Mouse (Mus musculus): Measurements from ENCODE around the gene Lcn5. TPM values are rescaled to one million over a fixed set of nuclear protein-coding genes. Genes with fewer than 3 reads are reported as not detected.
"Not testable (repeated sequence)": the region's sequence is repeated elsewhere in the genome, so short reads cannot be mapped to it uniquely, and the experiment has no call there.

The Lcn5 gene
- polyA plus RNA-seq, 1 experiment from 2014 or later = not detected

DNA sequence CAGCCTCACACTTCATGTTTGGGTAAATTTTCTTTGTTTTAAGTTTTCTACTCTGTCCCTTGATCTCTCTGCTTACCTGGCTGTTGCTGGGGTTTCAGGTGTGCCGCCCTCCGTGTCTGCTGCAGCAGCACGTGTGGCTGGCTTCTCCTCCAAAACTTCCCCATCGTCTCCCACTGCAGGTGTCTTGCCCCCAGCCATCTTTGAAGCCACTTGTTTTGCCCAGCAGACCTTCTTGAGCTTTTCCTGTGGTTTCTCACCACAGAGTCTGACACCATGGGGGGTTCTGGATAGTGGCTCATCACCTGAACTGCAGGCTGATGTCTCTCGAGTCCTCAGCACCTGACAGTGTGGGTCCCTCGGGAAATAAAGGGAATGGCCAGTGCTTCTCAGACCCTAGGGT, 21.8 kb downstream of the Lcn5 start:
- ATAC-seq (replicated peaks; ENCODE audit: insufficient number of reproducible peaks, insufficient read depth, low FRiP score, low read depth) = no peak
- Histone ChIP-seq H3K4me2 (no peak overlapping the region), H3K9me3 (replicated peaks) (no peaks in the 10 kb centered on the region), H3K27ac (no peak overlapping the region), H3K27me3 (no peaks in the 10 kb centered on the region; the same call in 1 of the 2 replicates), H3K4me1 (replicated peaks) (no peaks in the 10 kb centered on the region), H3K9ac (no peak overlapping the region), H3K4me3 (no peak overlapping the region), H3K36me3 (no peaks in the 10 kb centered on the region)
- 75% methylated on average over 6 of the region's 6 CpGs for WGBS

GRCm38 (mm10) chr2:25682426-25682825, 24.7 kb downstream of the Lcn5 start, which contains the start of gene Lcn10:
Gene Lcn10 (plus strand): TSS chr2:25682726.
- Histone ChIP-seq H3K9me3 (replicated peaks) (no peaks in the 10 kb centered on the region), H3K4me1 (replicated peaks) (no peaks in the 10 kb centered on the region), H3K9ac (no peak within 1 kb of the TSS), H3K4me2 (no peak within 1 kb of the TSS), H3K27me3 (no peaks in the 10 kb centered on the region; the same call in 1 of the 2 replicates), H3K27ac (no peak within 1 kb of the TSS), H3K36me3 (no peaks in the 10 kb centered on the region), H3K4me3 (no peak within 1 kb of the TSS)
- no peak; the same call in 1 of the 2 replicates for ATAC-seq (replicated peaks; ENCODE audit: insufficient number of reproducible peaks, insufficient read depth, low FRiP score, low read depth)
- 55% methylated on average over 2 of the region's 2 CpGs for WGBS

- Histone ChIP-seq H3K9me3 (replicated peaks) (no peaks in the 10 kb centered on the region), H3K27me3 (no peaks in the 10 kb centered on the region; the same call in 1 of the 2 replicates), H3K4me1 (replicated peaks) (no peaks in the 10 kb centered on the region), H3K9ac (no peak overlapping the region), H3K27ac (no peak overlapping the region), H3K36me3 (no peaks in the 10 kb centered on the region), H3K4me3 (no peak overlapping the region), H3K4me2 (no peak overlapping the region)
- WGBS = 52% methylated on average over 4 of the region's 4 CpGs
- ATAC-seq (replicated peaks; ENCODE audit: insufficient number of reproducible peaks, insufficient read depth, low FRiP score, low read depth) = no peak
Observed at GRCm38 (mm10) chr2:25686941-25687340, 29.2 kb downstream of the Lcn5 start.

DNA sequence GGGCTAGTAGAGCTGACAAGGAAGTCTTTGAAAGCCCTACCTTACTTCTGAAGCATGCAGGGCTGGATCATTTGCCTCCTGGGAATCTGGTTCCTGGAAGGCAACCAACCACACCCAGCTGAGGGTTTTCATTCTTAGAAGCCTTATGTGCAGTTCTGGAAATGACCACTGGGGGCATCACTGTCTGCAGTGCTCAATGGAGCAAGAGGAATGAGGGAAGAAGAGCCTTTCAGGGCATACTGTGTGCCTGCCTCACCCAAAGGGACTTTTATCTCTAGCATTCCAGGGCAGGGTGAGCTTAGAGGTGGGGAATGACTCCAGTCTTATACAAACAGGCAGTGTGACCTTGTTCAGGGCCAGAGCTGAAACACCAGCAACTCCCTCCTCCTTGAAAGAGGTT, 36.9 kb downstream of the Lcn5 start:
- Histone ChIP-seq H3K4me1 (replicated peaks) (no peaks in the 10 kb centered on the region), H3K4me3 (no peak overlapping the region)

DNA sequence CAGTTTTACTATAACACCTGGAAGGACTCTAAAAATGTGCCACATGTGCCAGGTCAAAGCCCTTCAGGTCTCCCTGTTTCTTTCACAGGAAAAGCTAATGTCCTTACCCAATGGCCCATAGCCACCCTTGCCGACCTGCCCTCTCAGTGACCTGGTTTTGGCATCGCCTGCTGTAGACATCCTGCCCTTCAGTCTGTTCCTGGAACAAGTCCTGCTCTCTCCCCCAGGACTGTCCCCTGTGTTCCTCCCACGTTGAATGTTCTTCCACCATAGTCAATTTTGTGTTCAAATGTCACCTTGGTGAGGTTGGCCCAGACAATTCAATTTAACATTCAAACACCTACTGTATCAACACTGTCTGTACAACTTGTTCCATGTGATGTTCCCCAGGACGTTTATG, 39.2 kb downstream of the Lcn5 start:
- H3K4me3 ChIP-seq = no peak overlapping the region
- H3K9me3 ChIP-seq (replicated peaks) = no peaks in the 10 kb centered on the region
- H3K4me1 ChIP-seq (replicated peaks) = no peaks in the 10 kb centered on the region
- H3K27me3 ChIP-seq = no peaks in the 10 kb centered on the region
- no peak overlapping the region for H3K27ac ChIP-seq
- H3K4me2 ChIP-seq = no peak overlapping the region
- WGBS = 44% methylated on average over 4 of the region's 4 CpGs
- no peaks in the 10 kb centered on the region for H3K36me3 ChIP-seq
- no peak for ATAC-seq (replicated peaks; ENCODE audit: insufficient number of reproducible peaks, insufficient read depth, low FRiP score, low read depth)
- no peak overlapping the region for H3K9ac ChIP-seq

More for the DNA sequence above, 36.9 kb downstream of the Lcn5 start:
- Histone ChIP-seq H3K9me3 (replicated peaks) (no peaks in the 10 kb centered on the region), H3K27me3 (no peaks in the 10 kb centered on the region), H3K36me3 (no peaks in the 10 kb centered on the region), H3K4me2 (no peak overlapping the region), H3K9ac (no peak overlapping the region), H3K27ac (no peak overlapping the region)
- ATAC-seq (replicated peaks; ENCODE audit: insufficient number of reproducible peaks, insufficient read depth, low FRiP score, low read depth) = no peak

DNA sequence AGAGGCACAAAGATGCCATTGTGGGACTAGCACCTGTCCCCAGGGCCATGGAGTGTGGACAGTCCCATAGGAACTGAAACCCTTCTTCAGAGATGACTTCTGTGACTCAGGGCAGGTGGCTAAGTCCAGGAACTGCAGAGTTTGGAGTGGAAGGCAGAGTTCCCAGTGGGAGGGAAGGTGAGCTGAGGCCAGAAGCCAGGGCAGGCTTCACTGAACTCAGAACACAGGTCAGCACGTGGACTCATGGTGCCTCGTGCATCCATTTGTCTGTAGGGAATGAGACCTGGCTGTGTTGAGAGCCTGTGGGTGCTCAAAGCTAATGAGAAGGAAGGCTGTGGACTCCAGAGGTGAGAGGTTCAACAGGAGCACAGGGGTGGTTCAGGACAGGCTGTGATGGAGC, 40.9 kb downstream of the Lcn5 start:
- Histone ChIP-seq H3K4me2 (no peak overlapping the region), H3K4me3 (no peak overlapping the region), H3K27me3 (no peaks in the 10 kb centered on the region), H3K9me3 (replicated peaks) (no peaks in the 10 kb centered on the region), H3K9ac (no peak overlapping the region), H3K36me3 (no peaks in the 10 kb centered on the region), H3K27ac (no peak overlapping the region), H3K4me1 (replicated peaks) (no peaks in the 10 kb centered on the region)
- no peak for ATAC-seq (replicated peaks; ENCODE audit: insufficient number of reproducible peaks, insufficient read depth, low FRiP score, low read depth)
- WGBS = 85% methylated on average over 2 of the region's 2 CpGs

GRCm38 (mm10) chr2:25699743-25700142, 42.0 kb downstream of the Lcn5 start, which contains the start of gene Obp2a:
Gene Obp2a (plus strand): TSS chr2:25700043.
- 66% methylated on average over 3 of the region's 3 CpGs for WGBS
- ATAC-seq (replicated peaks; ENCODE audit: insufficient number of reproducible peaks, insufficient read depth, low FRiP score, low read depth); H3K9me3 ChIP-seq (replicated peaks): not testable (repeated sequence)

DNA sequence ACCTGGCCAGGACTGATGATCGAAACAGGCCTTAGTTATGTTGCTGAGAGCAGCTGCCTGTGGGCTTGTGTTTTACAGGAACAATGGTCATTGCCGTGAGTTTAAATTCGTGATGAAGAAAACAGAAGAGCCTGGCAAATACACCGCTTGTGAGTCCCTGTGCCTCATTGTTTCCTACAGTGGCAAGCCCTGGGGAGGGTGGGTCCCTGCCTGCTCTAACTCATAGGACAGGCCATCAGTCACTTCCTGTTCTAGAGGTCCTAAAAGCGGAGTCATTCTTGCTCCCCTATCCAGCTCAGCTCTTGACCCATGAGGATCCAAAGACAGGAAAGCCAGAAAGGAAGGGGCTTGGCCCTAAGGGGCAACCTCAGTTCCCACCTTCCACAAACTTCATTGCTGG, 43.2 kb downstream of the Lcn5 start:
- Histone ChIP-seq H3K9ac (no peak overlapping the region), H3K9me3 (replicated peaks) (no peaks in the 10 kb centered on the region), H3K36me3 (no peaks in the 10 kb centered on the region), H3K4me2 (no peak overlapping the region), H3K27me3 (no peaks in the 10 kb centered on the region), H3K27ac (no peak overlapping the region), H3K4me3 (no peak overlapping the region), H3K4me1 (replicated peaks) (no peaks in the 10 kb centered on the region)
- 68% methylated on average over 5 of the region's 5 CpGs for WGBS
- no peak for ATAC-seq (replicated peaks; ENCODE audit: insufficient number of reproducible peaks, insufficient read depth, low FRiP score, low read depth)

More at GRCm38 (mm10) chr2:25699743-25700142, 42.0 kb downstream of the Lcn5 start, which contains the start of gene Obp2a:
- not testable (repeated sequence) for H3K9ac ChIP-seq; H3K4me2 ChIP-seq; H3K27me3 ChIP-seq; H3K4me1 ChIP-seq (replicated peaks); H3K4me3 ChIP-seq; H3K36me3 ChIP-seq; H3K27ac ChIP-seq

GRCm38 (mm10) chr2:25703706-25704105, 46.0 kb downstream of the Lcn5 start:
- Histone ChIP-seq H3K9me3 (replicated peaks) (no peaks in the 10 kb centered on the region), H3K4me2 (no peak overlapping the region), H3K36me3 (no peaks in the 10 kb centered on the region), H3K4me1 (replicated peaks) (peaks cover 13% of the 10 kb centered on the region), H3K4me3 (no peak overlapping the region), H3K9ac (no peak overlapping the region), H3K27me3 (no peaks in the 10 kb centered on the region), H3K27ac (no peak overlapping the region)
- WGBS = 31% methylated on average over 4 of the region's 4 CpGs
- ATAC-seq (replicated peaks; ENCODE audit: insufficient number of reproducible peaks, insufficient read depth, low FRiP score, low read depth) = no peak

- H3K4me3 ChIP-seq = peak within 1 kb of the TSS; percentile 72
- under 1% methylated on average over 78 of the region's 78 CpGs for WGBS
- no peaks in the 10 kb centered on the region for H3K36me3 ChIP-seq
- no peaks in the 10 kb centered on the region for H3K27me3 ChIP-seq
- H3K27ac ChIP-seq = peak within 1 kb of the TSS; percentile 74
- peak within 1 kb of the TSS; percentile 78 for H3K9ac ChIP-seq
- H3K9me3 ChIP-seq (replicated peaks) = no peaks in the 10 kb centered on the region
- ATAC-seq (replicated peaks; ENCODE audit: insufficient number of reproducible peaks, insufficient read depth, low FRiP score, low read depth) = peak; percentile 92
- H3K4me2 ChIP-seq = peak within 1 kb of the TSS; percentile 93
- peaks cover 13% of the 10 kb centered on the region for H3K4me1 ChIP-seq (replicated peaks)
Observed at GRCm38 (mm10) chr2:25706643-25707481, 49.1 kb downstream of the Lcn5 start, which contains the start of gene Bmyc. Gene Bmyc (plus strand): TSS chr2:25706739.

DNA sequence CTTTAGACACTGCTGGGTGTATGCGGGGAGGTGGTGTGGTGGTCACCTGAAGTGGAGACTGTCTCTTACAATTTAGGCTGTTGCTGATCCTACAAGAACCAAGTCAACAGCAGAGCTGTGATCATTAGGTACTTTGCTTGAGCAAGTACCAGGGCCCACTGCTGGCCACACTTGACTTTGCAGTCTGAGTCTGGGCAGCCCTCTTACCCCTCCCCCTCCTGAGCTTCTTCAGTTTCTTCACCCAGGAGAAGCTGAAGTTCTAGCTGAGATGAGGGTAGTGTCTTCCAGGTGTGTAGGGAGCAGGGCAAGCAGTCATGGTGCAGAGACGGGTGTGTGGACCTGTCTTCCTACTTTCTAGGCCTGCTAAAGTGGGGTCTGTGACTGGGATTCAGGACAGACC, 50.4 kb downstream of the Lcn5 start:
- Histone ChIP-seq H3K9ac (no peak overlapping the region), H3K4me2 (peak overlapping the region; percentile 23; the same call in 1 of the 2 replicates), H3K4me3 (no peak overlapping the region), H3K9me3 (replicated peaks) (no peaks in the 10 kb centered on the region), H3K36me3 (no peaks in the 10 kb centered on the region), H3K4me1 (replicated peaks) (peaks cover 13% of the 10 kb centered on the region), H3K27me3 (no peaks in the 10 kb centered on the region), H3K27ac (no peak overlapping the region)
- no peak for ATAC-seq (replicated peaks; ENCODE audit: insufficient number of reproducible peaks, insufficient read depth, low FRiP score, low read depth)
- WGBS = 74% methylated on average over 2 of the region's 2 CpGs

- not testable (repeated sequence) for H3K4me2 ChIP-seq; H3K36me3 ChIP-seq; H3K9me3 ChIP-seq (replicated peaks); H3K27ac ChIP-seq; H3K9ac ChIP-seq; H3K27me3 ChIP-seq; ATAC-seq (replicated peaks; ENCODE audit: insufficient number of reproducible peaks, insufficient read depth, low FRiP score, low read depth); H3K4me3 ChIP-seq
- H3K4me1 ChIP-seq (replicated peaks) = peaks cover 13% of the 10 kb centered on the region
- WGBS = 97% methylated on average over 1 of the region's 1 CpGs
Observed at GRCm38 (mm10) chr2:25709056-25709455, 51.3 kb downstream of the Lcn5 start.
